Comparison of ENCODE assay signal across 8 mouse cellular contexts in the genomic region with DNA sequence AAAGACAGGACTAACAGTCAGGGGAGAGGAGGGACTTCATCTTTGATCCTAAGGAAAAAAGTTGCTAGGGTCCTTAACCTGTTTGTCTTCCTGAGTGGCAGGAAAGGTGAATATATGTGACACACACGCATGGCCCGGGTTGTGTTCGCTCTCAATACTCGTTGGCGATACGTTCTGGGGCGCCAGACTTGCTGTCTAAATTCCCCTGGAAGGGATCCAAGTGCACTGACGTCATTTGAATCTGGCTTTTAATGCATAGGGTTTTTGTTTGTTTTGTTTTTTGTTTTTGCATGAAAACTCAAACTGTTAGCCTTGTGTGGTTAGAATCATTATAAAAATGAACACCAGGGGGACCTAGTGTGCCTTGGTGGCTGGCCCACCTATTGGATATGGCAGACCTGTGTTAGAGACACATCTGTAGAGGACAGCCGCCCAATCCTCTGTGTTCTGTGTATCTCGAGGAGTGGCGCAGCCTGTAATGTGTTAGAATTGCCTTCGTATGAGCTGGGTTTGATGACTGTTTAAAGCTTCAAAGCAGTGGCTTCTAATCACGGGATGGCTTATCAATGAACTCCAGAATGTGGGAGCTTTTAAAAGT. TPM values are rescaled to one million over a fixed set of nuclear protein-coding genes. Genes with fewer than 3 reads are reported as not detected.
DNase-seq lines count a peak whose midpoint lies in the region; ATAC-seq and TF ChIP-seq lines count a peak whose summit lies in the region.

No protein-coding gene starts in this region.

- no peak overlapping the region for H3K27ac ChIP-seq in hindbrain, embryonic 10.5 days
- no peak overlapping the region for H3K27ac ChIP-seq in hindbrain, embryonic 13.5 days
- H3K27ac ChIP-seq in CH12.LX (ENCODE audit: insufficient read depth, low read depth), result no peak overlapping the region
- H3K27ac ChIP-seq in heart, embryonic 15.5 days, result no peak overlapping the region
- H3K27ac ChIP-seq in neural tube, embryonic 13.5 days (replicated peaks), result no peak overlapping the region

- H3K9ac ChIP-seq in hindbrain, embryonic 13.5 days, result no peak overlapping the region
- H3K9ac ChIP-seq in CH12.LX (ENCODE audit: insufficient read depth, low read depth), result no peak overlapping the region
- H3K9ac ChIP-seq in heart, embryonic 15.5 days, result no peak overlapping the region
- no peak overlapping the region for H3K9ac ChIP-seq in neural tube, embryonic 13.5 days

- WGBS in hindbrain, embryonic 10.5 days, result 58% methylated on average over 13 of the region's 13 CpGs
- WGBS in hindbrain, embryonic 13.5 days, result 55% methylated on average over 13 of the region's 13 CpGs
- 44% methylated on average over 13 of the region's 13 CpGs for whole genome bisulfite sequencing in heart, embryonic 15.5 days
- WGBS in neural tube, embryonic 13.5 days, result 59% methylated on average over 13 of the region's 13 CpGs

- peaks cover 4% of the 10 kb centered on the region for H3K27me3 ChIP-seq in hindbrain, embryonic 10.5 days (ENCODE audit: insufficient read depth, poor library complexity, severe bottlenecking)
- peaks cover 7% of the 10 kb centered on the region for H3K27me3 ChIP-seq in hindbrain, embryonic 13.5 days
- no peaks in the 10 kb centered on the region for H3K27me3 ChIP-seq in CH12.LX (replicated peaks)
- no peaks in the 10 kb centered on the region for H3K27me3 ChIP-seq in heart, embryonic 15.5 days
- H3K27me3 ChIP-seq in neural tube, embryonic 13.5 days, result peaks cover 3% of the 10 kb centered on the region; the same call in 1 of the 2 replicates

- no peak overlapping the region for H3K4me2 ChIP-seq in hindbrain, embryonic 13.5 days
- no peak overlapping the region for H3K4me2 ChIP-seq in CH12.LX (ENCODE audit: insufficient read depth, low read depth, poor library complexity, severe bottlenecking)
- no peak overlapping the region for H3K4me2 ChIP-seq in heart, embryonic 15.5 days
- H3K4me2 ChIP-seq in neural tube, embryonic 13.5 days, result no peak overlapping the region

- H3K4me1 ChIP-seq in hindbrain, embryonic 10.5 days (replicated peaks), result no peaks in the 10 kb centered on the region; the same call in 1 of the 2 replicates
- peaks cover under 1% of the 10 kb centered on the region; the same call in 1 of the 2 replicates for H3K4me1 ChIP-seq in hindbrain, embryonic 13.5 days (replicated peaks)
- H3K4me1 ChIP-seq in CH12.LX (ENCODE audit: control insufficient read depth in 1 of 2, insufficient read depth in 2 of 2), result peaks cover 2 to 6% of the 10 kb centered on the region in 2 experiments
- H3K4me1 ChIP-seq in heart, embryonic 15.5 days (replicated peaks), result peaks cover 3% of the 10 kb centered on the region
- H3K4me1 ChIP-seq in neural tube, embryonic 13.5 days (replicated peaks), result peaks cover 3% of the 10 kb centered on the region; the same call in 1 of the 2 replicates

- ATAC-seq in hindbrain, embryonic 13.5 days (ENCODE audit: low FRiP score), result no peak
- 0 out of 2 replicates have a peak, but pooled peaks have one; percentile 36 for ATAC-seq in heart, embryonic 15.5 days (replicated peaks; ENCODE audit: insufficient number of reproducible peaks, insufficient read depth, low FRiP score, low read depth)
- peak; percentile 67 for ATAC-seq in neural tube, embryonic 13.5 days (ENCODE audit: low read depth)

- peak; percentile 24 for DNase-seq in hindbrain, embryonic 10.5 days (ENCODE audit: low spot score)
- DNase-seq in CH12.LX (ENCODE audit: extremely low read depth) (peak; percentile 66), liver (peak; percentile 46)
- peak; percentile 68 for DNase-seq in c-Kit-positive CD71-positive TER-119-negative erythroid progenitor cells, embryonic 14.5 days (ENCODE audit: low read depth)
- no peak for DNase-seq in right cerebral cortex, postnatal 4 days

- H3K9me3 ChIP-seq in hindbrain, embryonic 10.5 days, result no peaks in the 10 kb centered on the region
- no peaks in the 10 kb centered on the region for H3K9me3 ChIP-seq in hindbrain, embryonic 13.5 days
- H3K9me3 ChIP-seq in CH12.LX (replicated peaks; ENCODE audit: low read length), result no peaks in the 10 kb centered on the region
- H3K9me3 ChIP-seq in heart, embryonic 15.5 days (replicated peaks), result no peaks in the 10 kb centered on the region
- H3K9me3 ChIP-seq in neural tube, embryonic 13.5 days, result no peaks in the 10 kb centered on the region

- in situ Hi-C loops in CH12.LX (cut with MboI; ENCODE audit: low pct_ligation_motif_present, low pct_unique_long_range_greater_than_20kb, low sequenced_read_pairs), result loop anchor here (5.0 to 10.0 kb wide), 2 partner anchors 137 to 409 kb away; no protein-coding TSS in a partner anchor

- TF ChIP-seq RAD21 in CH12.LX (IDR thresholded peaks at IDR 0.05; ENCODE audit: low read depth, low read length), result peak; percentile 99

- TF ChIP-seq EP300 in CH12.LX (IDR thresholded peaks at IDR 0.05; ENCODE audit: low read length), result no peak

- no peak overlapping the region for H3K4me3 ChIP-seq in hindbrain, embryonic 10.5 days
- H3K4me3 ChIP-seq in hindbrain, embryonic 13.5 days, result no peak overlapping the region
- H3K4me3 ChIP-seq in CH12.LX (replicated peaks in 1 of 3; ENCODE audit: low read depth in 2 of 3, low read length in 2 of 3, poor library complexity in 1 of 3), result no peak overlapping the region
- H3K4me3 ChIP-seq in heart, embryonic 15.5 days, result no peak overlapping the region
- no peak overlapping the region for H3K4me3 ChIP-seq in neural tube, embryonic 13.5 days

- TF ChIP-seq POLR2A in CH12.LX (IDR thresholded peaks at IDR 0.05; ENCODE audit: low read depth, low read length), result no peak

- dilution Hi-C loops in CH12.LX (cut with MboI; ENCODE audit: extremely low pct_ligation_motif_present, extremely low pct_unique_long_range_greater_than_20kb, low sequenced_read_pairs), result no loop called here

- H3K79me2 ChIP-seq in CH12.LX (replicated peaks; ENCODE audit: control insufficient read depth, extremely low read depth, insufficient read depth, poor library complexity, severe bottlenecking), result no peaks in the 10 kb centered on the region

- H3K36me3 ChIP-seq in hindbrain, embryonic 10.5 days, result no peaks in the 10 kb centered on the region
- H3K36me3 ChIP-seq in hindbrain, embryonic 13.5 days, result no peaks in the 10 kb centered on the region
- peaks cover 0 to 9% of the 10 kb centered on the region in 2 experiments for H3K36me3 ChIP-seq in CH12.LX (replicated peaks in 1 of 2; ENCODE audit: control insufficient read depth in 1 of 2, insufficient read depth in 1 of 2, low read length in 1 of 2)
- H3K36me3 ChIP-seq in heart, embryonic 15.5 days, result no peaks in the 10 kb centered on the region
- no peaks in the 10 kb centered on the region for H3K36me3 ChIP-seq in neural tube, embryonic 13.5 days

- peak; percentile 41 to 98 for TF ChIP-seq CTCF in CH12.LX (conservative IDR thresholded peaks at IDR 0.05 in 1 of 2, IDR thresholded peaks at IDR 0.05 in 1 of 2; ENCODE audit: low read depth in 2 of 2, low read length in 2 of 2)

TF ChIP-seq in CH12.LX, 34 proteins besides CTCF, POLR2A, EP300 and RAD21 (continues in another document):
- no peak for TF ChIP-seq KAT2A (IDR thresholded peaks at IDR 0.05; ENCODE audit: insufficient replicate concordance, low read length)
- TF ChIP-seq CHD2 (IDR thresholded peaks at IDR 0.05; ENCODE audit: low read length), result 0 out of 2 replicates have a peak, but pooled peaks have one; percentile 26
- TF ChIP-seq JUND (conservative IDR thresholded peaks at IDR 0.05; ENCODE audit: low read depth, low read length), result no peak
- peak; percentile 99 for TF ChIP-seq ZC3H11A (IDR thresholded peaks at IDR 0.05; ENCODE audit: low read depth, low read length)
- TF ChIP-seq ZKSCAN1 (IDR thresholded peaks at IDR 0.05; ENCODE audit: borderline replicate concordance, low read depth, low read length), result no peak
- no peak for TF ChIP-seq HCFC1 (IDR thresholded peaks at IDR 0.05; ENCODE audit: low read depth, low read length)
- no peak for TF ChIP-seq UBTF (IDR thresholded peaks at IDR 0.05; ENCODE audit: low read depth, low read length)

RNA-seq across cellular contexts. Expression of a gene that starts 19.8 kb away (rescaled TPM):
- 40.8 and 41.9 TPM in 2 replicates for polyA plus RNA-seq in hindbrain, embryonic 10.5 days (2016; fragmentation: Nextera tagmentation; extraction: Ambion mirVana)
- polyA plus RNA-seq in hindbrain, embryonic 13.5 days (2015; fragmentation: Nextera tagmentation; extraction: Ambion mirVana), result 54.8 and 57.0 TPM in 2 replicates
- 19.7 and 23.3 TPM in 2 replicates for total RNA-seq in CH12.LX (2012; rRNA removed)
- 22.3 and 24.5 TPM in 2 replicates for total RNA-seq in CH12.LX (2014; rRNA removed)
- polyA plus RNA-seq in CH12.LX (2012; ENCODE audit: insufficient read length, low read depth), result 18.6 and 23.7 TPM in 2 replicates
- polyA plus RNA-seq in heart, embryonic 15.5 days (2015; fragmentation: Nextera tagmentation; extraction: Ambion mirVana), result 33.0 and 36.2 TPM in 2 replicates
- polyA plus RNA-seq in neural tube, embryonic 13.5 days (2015; fragmentation: Nextera tagmentation; extraction: Ambion mirVana), result 49.1 and 61.1 TPM in 2 replicates

RNA-seq across cellular contexts. Expression of a gene that starts 27.6 kb away (rescaled TPM):
- polyA plus RNA-seq in hindbrain, embryonic 10.5 days (2016; fragmentation: Nextera tagmentation; extraction: Ambion mirVana), result 2.6 and 3.8 TPM in 2 replicates
- polyA plus RNA-seq in hindbrain, embryonic 13.5 days (2015; fragmentation: Nextera tagmentation; extraction: Ambion mirVana), result 5.0 and 8.9 TPM in 2 replicates
- total RNA-seq in CH12.LX (2012; rRNA removed), result 2.2 and 3.3 TPM in 2 replicates
- 1.3 and 1.4 TPM in 2 replicates for total RNA-seq in CH12.LX (2014; rRNA removed)
- polyA plus RNA-seq in CH12.LX (2012; ENCODE audit: insufficient read length, low read depth), result 0.76 and 0.79 TPM in 2 replicates
- 2.7 and 3.6 TPM in 2 replicates for polyA plus RNA-seq in heart, embryonic 15.5 days (2015; fragmentation: Nextera tagmentation; extraction: Ambion mirVana)
- 3.0 and 3.7 TPM in 2 replicates for polyA plus RNA-seq in neural tube, embryonic 13.5 days (2015; fragmentation: Nextera tagmentation; extraction: Ambion mirVana)

RNA-seq across cellular contexts. Expression of a gene that starts 27.9 kb away (rescaled TPM):
- 3.6 and 5.5 TPM in 2 replicates for polyA plus RNA-seq in hindbrain, embryonic 10.5 days (2016; fragmentation: Nextera tagmentation; extraction: Ambion mirVana)
- 4.1 and 6.3 TPM in 2 replicates for polyA plus RNA-seq in hindbrain, embryonic 13.5 days (2015; fragmentation: Nextera tagmentation; extraction: Ambion mirVana)
- total RNA-seq in CH12.LX (2012; rRNA removed) (14.1 and 18.3 TPM in 2 replicates), CH12.LX (2014; rRNA removed) (18.7 and 20.9 TPM in 2 replicates)
- 18.9 and 24.2 TPM in 2 replicates for polyA plus RNA-seq in CH12.LX (2012; ENCODE audit: insufficient read length, low read depth)
- polyA plus RNA-seq in heart, embryonic 15.5 days (2015; fragmentation: Nextera tagmentation; extraction: Ambion mirVana), result 6.0 and 7.4 TPM in 2 replicates
- polyA plus RNA-seq in neural tube, embryonic 13.5 days (2015; fragmentation: Nextera tagmentation; extraction: Ambion mirVana), result 3.3 and 4.0 TPM in 2 replicates

RNA-seq across cellular contexts. Expression of a gene that starts 31.8 kb away (rescaled TPM):
- not detected in 2 replicates for polyA plus RNA-seq in hindbrain, embryonic 10.5 days (2016; fragmentation: Nextera tagmentation; extraction: Ambion mirVana)
- polyA plus RNA-seq in hindbrain, embryonic 13.5 days (2015; fragmentation: Nextera tagmentation; extraction: Ambion mirVana), result not detected in 2 replicates
- 0.08 TPM in 2 replicates for total RNA-seq in CH12.LX (2012; rRNA removed)
- total RNA-seq in CH12.LX (2014; rRNA removed), result 0.08 TPM in 1 of 2 replicates, not detected in the other
- not detected in 2 replicates for polyA plus RNA-seq in CH12.LX (2012; ENCODE audit: insufficient read length, low read depth)
- 0.05 TPM in 1 of 2 replicates, not detected in the other for polyA plus RNA-seq in heart, embryonic 15.5 days (2015; fragmentation: Nextera tagmentation; extraction: Ambion mirVana)
- polyA plus RNA-seq in neural tube, embryonic 13.5 days (2015; fragmentation: Nextera tagmentation; extraction: Ambion mirVana), result not detected in 2 replicates
